Mouse (Mus musculus) hindbrain, embryonic 14.5 days (tissue): ENCODE measurements at regions not wholly inside any gene's neighbourhood (a gene's known extent, or its start where the extent isn't known, plus 50 kb on each side); places are given as distances from the start of the nearest gene placed in this dataset.

Experiments used
- ATAC-seq: fragments of 200-750 bp; cut with Nextera tagmentation; 2 replicates; pipeline ENCODE4 v1.8.0; 2017; ENCODE audit warnings: moderate number of reproducible peaks, mild to moderate bottlenecking, moderate TSS enrichment, moderate library complexity; ENCODE audit not compliant: low FRiP score
- DNase-seq: peaks from one replicate; pipeline ENCODE4 v3.0.0-alpha.2; 2015; ENCODE audit warnings: low spot score
- H3K27ac ChIP-seq: fragments of 300-500 bp; sonication (generic); 2 replicates; pipeline ENCODE4 v1.5.1; 2014; ENCODE audit warnings: mild to moderate bottlenecking, moderate library complexity
- H3K27me3 ChIP-seq: fragments of 300-500 bp; sonication (generic); 2 replicates; pipeline ENCODE4 v1.6.1; 2014; ENCODE audit warnings: mild to moderate bottlenecking, low read length, mixed read lengths; ENCODE audit not compliant: control insufficient read depth, insufficient read depth
- H3K36me3 ChIP-seq: fragments of 300-500 bp; sonication (generic); replicated peaks from 2 replicates; pipeline ENCODE4 v1.6.1; 2014; ENCODE audit not compliant: control insufficient read depth, insufficient read depth
- H3K4me1 ChIP-seq: fragments of 300-500 bp; sonication (generic); replicated peaks from 2 replicates; pipeline ENCODE4 v1.6.1; 2014; ENCODE audit warnings: antibody characterized with exemption, low read length, mixed read lengths; ENCODE audit not compliant: control insufficient read depth, insufficient read depth
- H3K4me2 ChIP-seq: fragments of 300-500 bp; sonication (generic); replicated peaks from 2 replicates; pipeline ENCODE4 v1.6.1; 2014; ENCODE audit warnings: mild to moderate bottlenecking, moderate library complexity
- H3K4me3 ChIP-seq: fragments of 300-500 bp; sonication (generic); replicated peaks from 2 replicates; pipeline ENCODE4 v1.5.1; 2014; ENCODE audit warnings: mild to moderate bottlenecking, low read length
- H3K9ac ChIP-seq: fragments of 300-500 bp; sonication (generic); 2 replicates; pipeline ENCODE4 v1.6.1; 2014
- H3K9me3 ChIP-seq: fragments of 300-500 bp; sonication (generic); 2 replicates; pipeline ENCODE4 v1.6.1; 2016; ENCODE audit warnings: low read length; ENCODE audit not compliant: control insufficient read depth
- WGBS: fragments of 180-500 bp; shearing (Covaris S2); extraction: QIAGEN DNeasy Blood & Tissue Kit; methylation state at CpG from one replicate; pipeline ENCODE4 v1.1.7; 2014; 5-methylcytosine and 5-hydroxymethylcytosine counted together

DNA sequence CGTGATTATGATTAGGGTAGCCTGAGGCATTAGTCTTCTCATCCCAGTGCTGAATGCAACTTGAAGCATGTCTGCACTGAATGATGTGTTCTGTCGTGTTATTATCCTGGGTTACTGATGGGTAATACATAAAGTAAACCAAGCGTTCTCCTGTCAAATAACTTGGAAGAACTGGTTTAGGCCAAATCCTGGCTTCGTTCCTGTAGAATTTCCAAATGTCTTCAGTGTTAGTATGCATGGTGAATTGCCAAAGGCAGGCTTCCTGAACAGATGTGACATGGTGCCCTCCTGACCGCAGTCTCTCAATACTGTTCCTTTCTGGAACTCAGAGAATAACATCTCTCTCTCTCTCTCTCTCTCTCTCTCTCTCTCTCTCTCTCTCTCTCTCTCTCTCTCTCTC lies 509.6 kb downstream of the Tox3 start:
- no peak overlapping the region for H3K27ac ChIP-seq
- H3K9me3 ChIP-seq = no peaks in the 10 kb centered on the region
- no peaks in the 10 kb centered on the region for H3K4me1 ChIP-seq
- H3K27me3 ChIP-seq = no peaks in the 10 kb centered on the region
- WGBS = 73% methylated on average over 5 of the region's 5 CpGs
- H3K4me2 ChIP-seq = no peak overlapping the region
- H3K9ac ChIP-seq = no peak overlapping the region
- H3K4me3 ChIP-seq = no peak overlapping the region
- ATAC-seq = no peak
- H3K36me3 ChIP-seq = no peaks in the 10 kb centered on the region
- DNase-seq = no peak

DNA sequence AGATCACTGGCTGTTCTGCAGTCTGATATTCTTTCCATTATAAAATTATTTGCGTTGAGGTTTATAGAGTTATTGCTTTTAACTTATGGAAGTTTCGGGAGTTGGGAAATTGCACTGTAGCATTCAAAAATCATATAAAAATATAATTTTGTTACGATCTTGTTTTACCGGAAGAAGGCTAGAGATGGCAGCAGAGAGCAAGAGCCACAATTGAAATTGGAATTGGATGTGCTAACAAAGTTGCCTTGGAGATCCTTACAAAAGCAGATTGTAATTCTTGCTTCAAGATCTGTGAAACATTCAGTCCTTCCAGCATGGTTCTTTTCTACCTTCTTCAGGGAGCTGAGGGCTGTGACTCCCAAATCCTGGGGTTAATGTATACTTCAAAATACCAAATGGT lies 514.4 kb downstream of the Tox3 start:
- Histone ChIP-seq H3K4me1 (no peaks in the 10 kb centered on the region), H3K36me3 (no peaks in the 10 kb centered on the region), H3K27ac (no peak overlapping the region), H3K27me3 (no peaks in the 10 kb centered on the region), H3K9me3 (no peaks in the 10 kb centered on the region), H3K4me2 (no peak overlapping the region), H3K4me3 (no peak overlapping the region), H3K9ac (no peak overlapping the region)
- no peak for DNase-seq
- ATAC-seq = no peak
- WGBS = 76% methylated on average over 4 of the region's 4 CpGs

DNA sequence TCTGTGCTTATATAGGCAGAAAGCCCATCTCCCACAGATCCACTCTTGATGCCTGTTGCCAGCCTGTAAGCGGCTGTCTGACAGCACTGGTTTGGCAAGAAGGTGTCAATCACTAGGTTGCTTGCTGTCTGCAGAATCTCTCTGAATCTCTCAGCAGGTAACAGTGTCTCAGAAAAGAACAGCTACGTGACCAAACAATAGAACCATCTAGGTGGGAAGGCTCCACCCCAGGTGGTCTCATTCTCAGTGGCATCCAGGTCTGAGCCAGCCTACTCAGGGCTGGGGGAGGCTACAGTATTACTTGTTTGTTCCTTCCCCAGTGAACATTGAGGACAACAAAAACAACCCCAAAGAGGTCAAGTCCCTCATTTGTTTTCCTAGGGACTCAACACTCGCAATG lies 523.6 kb downstream of the Tox3 start:
- Histone ChIP-seq H3K4me3 (no peak overlapping the region), H3K9ac (no peak overlapping the region), H3K27me3 (no peaks in the 10 kb centered on the region), H3K4me2 (no peak overlapping the region), H3K27ac (no peak overlapping the region), H3K36me3 (no peaks in the 10 kb centered on the region), H3K9me3 (no peaks in the 10 kb centered on the region), H3K4me1 (no peaks in the 10 kb centered on the region)
- WGBS = 17% methylated on average over 3 of the region's 3 CpGs
- DNase-seq (no peak), ATAC-seq (no peak)

DNA sequence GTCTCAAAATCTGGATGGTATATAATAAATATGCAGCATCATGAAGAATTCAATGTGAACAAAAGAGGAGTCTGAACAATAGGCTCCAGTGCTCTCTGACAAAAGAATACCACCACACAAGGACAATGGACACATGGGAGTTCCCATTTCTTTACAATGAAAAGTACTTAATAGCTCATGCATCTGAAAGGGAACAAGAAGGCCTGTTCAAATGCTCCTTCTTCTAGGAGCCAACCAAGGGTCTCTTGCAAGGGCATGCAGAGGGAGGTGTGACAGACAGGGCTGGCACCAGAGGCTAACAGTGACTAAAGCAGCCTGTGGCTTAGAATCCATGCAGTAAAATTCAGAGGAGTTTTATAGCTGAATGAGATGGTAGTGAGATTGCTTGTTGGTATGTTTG lies 524.5 kb downstream of the Tox3 start:
- Histone ChIP-seq H3K36me3 (no peaks in the 10 kb centered on the region), H3K4me1 (no peaks in the 10 kb centered on the region), H3K9me3 (no peaks in the 10 kb centered on the region), H3K4me2 (no peak overlapping the region), H3K27ac (peak overlapping the region; percentile 14), H3K4me3 (no peak overlapping the region), H3K9ac (no peak overlapping the region), H3K27me3 (no peaks in the 10 kb centered on the region)
- no peak for ATAC-seq
- no peak for DNase-seq

DNA sequence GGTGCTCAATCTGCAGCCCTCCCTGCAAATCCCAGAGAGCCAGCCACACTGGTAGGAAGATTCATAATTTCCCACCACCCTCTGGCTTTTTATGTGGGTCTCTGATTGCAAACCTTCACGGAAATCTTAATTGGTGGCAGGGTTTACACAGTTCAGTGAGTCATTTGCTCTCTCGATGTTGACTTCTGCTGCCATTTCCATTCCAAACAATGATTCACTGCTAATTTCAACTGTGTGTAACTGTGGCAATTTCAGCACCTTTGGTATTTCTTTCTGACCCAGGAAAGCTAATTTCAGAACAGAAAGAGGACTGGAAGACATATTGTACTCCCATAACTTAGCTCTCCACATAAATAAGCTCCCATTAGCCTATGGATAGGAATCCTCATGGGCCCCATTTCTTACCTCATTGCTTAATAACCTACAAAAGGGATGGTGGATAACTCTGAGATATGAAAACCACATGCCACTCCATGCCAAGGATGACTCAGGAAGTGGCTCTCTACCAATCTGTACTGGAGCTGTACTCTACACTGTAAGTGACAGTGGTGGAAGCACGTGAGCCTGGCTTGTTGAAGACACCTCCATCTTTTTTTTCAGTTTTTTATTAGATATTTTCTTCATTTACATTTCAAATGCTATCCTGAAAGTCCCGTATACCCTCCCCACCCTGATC lies 536.0 kb downstream of the Tox3 start:
- Histone ChIP-seq H3K9me3 (no peaks in the 10 kb centered on the region; the same call in 1 of the 2 replicates), H3K36me3 (no peaks in the 10 kb centered on the region), H3K4me3 (no peak overlapping the region), H3K27ac (no peak overlapping the region), H3K4me1 (no peaks in the 10 kb centered on the region), H3K27me3 (no peaks in the 10 kb centered on the region), H3K9ac (no peak overlapping the region), H3K4me2 (no peak overlapping the region)
- no peak for DNase-seq
- ATAC-seq = no peak
- WGBS = 81% methylated on average over 4 of the region's 4 CpGs

DNA sequence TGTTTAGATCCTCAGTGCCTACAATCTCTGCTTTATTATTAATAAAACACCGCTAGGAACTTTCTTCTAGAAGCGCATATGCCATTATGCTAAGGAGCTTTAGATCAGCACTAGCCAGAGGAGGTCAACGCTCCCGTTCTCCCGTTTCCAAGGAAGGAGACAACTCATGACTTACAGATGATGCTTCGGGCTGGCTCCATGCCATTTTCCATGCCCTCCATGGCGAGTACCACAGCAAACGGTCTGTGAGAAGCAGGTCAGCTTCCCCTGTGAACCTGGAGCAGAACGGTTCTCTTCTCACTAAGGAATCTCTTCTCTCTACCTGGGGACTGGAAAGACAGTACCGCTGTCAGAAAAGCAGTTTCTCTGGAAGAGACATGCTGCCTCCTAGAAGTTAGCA lies 559.8 kb downstream of the Tox3 start:
- Histone ChIP-seq H3K9me3 (no peaks in the 10 kb centered on the region), H3K9ac (no peak overlapping the region), H3K4me1 (0 out of 2 replicates have a peak, but pooled peaks cover 10% of the 10 kb centered on the region), H3K27me3 (peaks cover 5% of the 10 kb centered on the region; the same call in 1 of the 2 replicates), H3K27ac (no peak overlapping the region), H3K4me2 (no peak overlapping the region), H3K36me3 (no peaks in the 10 kb centered on the region), H3K4me3 (no peak overlapping the region)
- DNase-seq (no peak), ATAC-seq (no peak)
- WGBS = 74% methylated on average over 10 of the region's 10 CpGs

DNA sequence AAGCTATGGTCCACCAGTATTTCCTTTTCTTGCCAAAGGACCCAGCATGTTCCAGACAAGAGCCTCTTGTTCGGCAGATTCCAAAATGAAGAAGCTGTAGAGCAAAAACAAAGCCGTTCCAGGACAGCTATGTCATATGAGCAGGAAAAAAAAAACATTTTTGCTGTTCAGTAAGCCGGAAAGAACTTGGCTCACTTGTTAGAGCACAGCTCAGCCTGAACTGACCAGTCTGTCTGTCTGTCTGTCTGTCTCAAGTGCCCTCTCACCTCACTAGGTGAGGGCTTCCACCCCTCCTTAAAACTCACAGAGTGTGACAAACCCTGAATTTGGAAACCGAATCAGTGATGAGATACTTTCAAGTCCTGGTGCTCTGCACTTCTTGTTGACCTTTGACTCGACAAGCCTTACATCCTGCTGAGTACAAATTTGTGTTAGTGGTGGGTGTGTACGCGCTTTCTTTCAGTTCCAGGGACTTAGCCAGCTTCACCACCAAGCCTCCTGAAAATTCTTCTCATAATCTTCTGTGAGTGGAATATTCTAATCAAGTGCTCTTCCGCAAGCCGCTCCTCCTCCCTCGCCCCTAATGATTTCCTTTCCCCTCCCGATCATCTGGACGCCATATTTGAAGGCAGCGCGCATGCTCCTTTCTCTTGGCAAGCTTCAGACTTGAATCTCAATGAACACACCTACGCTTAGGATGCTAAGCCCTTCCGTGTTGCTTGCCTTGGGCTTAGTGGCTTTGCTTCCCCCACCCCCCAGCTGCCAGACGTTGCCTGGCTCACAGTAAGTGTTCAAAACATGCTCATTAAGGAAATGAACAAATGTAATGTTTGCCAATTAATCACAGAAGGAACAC lies 560.9 kb downstream of the Tox3 start:
- Histone ChIP-seq H3K27ac (no peak overlapping the region), H3K36me3 (no peaks in the 10 kb centered on the region), H3K9ac (no peak overlapping the region), H3K4me2 (peak overlapping the region; percentile 22; the same call in 1 of the 2 replicates), H3K4me1 (peaks cover 18% of the 10 kb centered on the region), H3K4me3 (no peak overlapping the region), H3K9me3 (no peaks in the 10 kb centered on the region), H3K27me3 (peaks cover 5% of the 10 kb centered on the region; the same call in 1 of the 2 replicates)
- DNase-seq (peak; percentile 40), ATAC-seq (no peak)
- 56% methylated on average over 17 of the region's 17 CpGs for WGBS

DNA sequence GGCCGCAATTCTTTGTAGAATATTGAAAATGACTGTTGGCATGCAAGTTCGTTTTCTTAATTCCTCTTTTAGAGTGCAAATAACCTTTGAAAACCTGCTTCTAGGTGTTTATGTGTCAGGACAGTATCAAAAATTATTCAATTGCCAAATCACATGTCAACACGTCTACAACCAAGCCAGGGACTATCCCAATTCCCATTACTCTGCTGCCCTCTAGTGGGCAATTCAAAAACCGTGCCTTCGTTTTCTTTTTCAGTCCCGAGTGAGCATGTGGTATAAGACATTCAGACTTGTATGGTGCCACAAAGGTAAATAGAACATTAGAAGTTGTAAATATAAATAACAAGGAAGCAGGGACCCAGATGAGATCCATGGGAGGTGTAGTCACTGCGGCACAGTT lies 563.1 kb downstream of the Tox3 start:
- 17% methylated on average over 7 of the region's 7 CpGs for WGBS
- Histone ChIP-seq H3K27ac (no peak overlapping the region), H3K4me2 (no peak overlapping the region), H3K9ac (no peak overlapping the region), H3K9me3 (no peaks in the 10 kb centered on the region), H3K36me3 (no peaks in the 10 kb centered on the region), H3K4me3 (no peak overlapping the region), H3K27me3 (peaks cover 9% of the 10 kb centered on the region), H3K4me1 (peaks cover 21% of the 10 kb centered on the region)
- ATAC-seq (no peak), DNase-seq (peak; percentile 97)

DNA sequence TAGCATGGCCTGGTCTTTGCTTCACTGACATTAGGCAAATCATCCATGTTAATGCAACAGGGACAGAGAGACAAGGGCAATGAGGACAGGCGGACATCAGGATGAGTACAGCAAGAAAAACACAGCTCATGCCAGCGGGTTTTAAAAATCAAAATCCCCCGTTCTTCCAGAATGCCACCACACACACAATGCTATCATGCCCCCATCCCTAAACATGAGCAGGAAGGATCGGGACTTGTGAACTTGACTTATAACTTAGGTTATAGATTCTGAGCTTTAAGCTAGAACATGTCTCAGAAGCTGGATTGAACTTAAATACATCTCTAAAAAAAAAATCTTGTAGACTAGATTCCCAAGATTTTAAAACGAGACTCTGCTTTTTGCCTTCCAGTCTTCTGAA lies 564.8 kb downstream of the Tox3 start:
- Histone ChIP-seq H3K4me1 (peaks cover 19% of the 10 kb centered on the region), H3K27ac (no peak overlapping the region), H3K36me3 (no peaks in the 10 kb centered on the region), H3K9ac (no peak overlapping the region), H3K27me3 (peaks cover 9% of the 10 kb centered on the region), H3K9me3 (no peaks in the 10 kb centered on the region), H3K4me2 (no peak overlapping the region), H3K4me3 (no peak overlapping the region)
- 71% methylated on average over 5 of the region's 5 CpGs for WGBS
- DNase-seq = no peak
- no peak for ATAC-seq
